Mouse (Mus musculus): ENCODE data around the gene Ascc3. TPM values are rescaled to one million over a fixed set of nuclear protein-coding genes. Genes with fewer than 3 reads are reported as not detected.

The Ascc3 gene
- total RNA-seq, 2 experiments from 2014 or later, result 26.4 to 26.6 TPM

DNA sequence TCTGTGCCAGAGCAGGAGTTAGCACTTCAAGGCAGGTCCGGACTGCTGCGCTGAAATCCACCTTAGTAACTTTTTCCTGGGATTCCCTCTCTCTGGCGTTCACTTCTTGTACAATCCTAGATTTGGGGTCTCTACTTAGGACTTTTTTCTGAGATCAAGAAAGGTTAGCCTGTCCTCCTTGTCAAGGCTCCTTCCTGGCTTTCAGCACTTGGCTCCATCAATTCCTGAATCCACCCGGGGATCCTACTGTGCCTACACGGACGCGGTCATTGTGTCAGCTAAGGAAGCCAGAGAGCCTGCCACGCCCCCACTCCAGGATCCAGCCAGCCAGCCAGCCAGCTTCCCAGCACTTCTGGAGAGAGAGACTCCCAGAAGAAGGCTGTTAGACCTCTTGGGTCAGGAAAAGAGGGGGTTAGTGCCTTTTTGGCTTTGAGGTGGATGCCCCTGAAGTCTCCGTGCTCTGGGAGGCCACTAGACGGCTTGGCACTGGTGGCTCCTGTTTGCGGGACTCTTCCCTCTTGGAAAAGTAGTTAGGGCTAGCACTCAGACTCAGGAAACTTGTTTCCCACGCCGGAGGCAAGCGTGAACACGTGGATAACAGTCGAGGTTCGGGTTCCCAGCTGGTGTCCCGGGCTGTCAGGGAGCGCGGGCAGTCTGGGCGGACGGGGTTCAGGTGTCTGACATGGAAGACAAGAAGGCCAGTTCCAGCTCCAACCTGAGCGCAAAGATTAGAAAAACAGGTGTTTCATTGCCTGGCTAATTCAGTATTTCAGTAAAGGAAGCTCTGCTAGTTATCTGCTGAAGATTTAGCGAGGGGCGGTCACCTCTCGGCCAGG lies 299.6 kb downstream of the Ascc3 start:
- Histone ChIP-seq H3K4me3 (no peak overlapping the region), H3K27ac (no peak overlapping the region)
- TF ChIP-seq CTCF (conservative IDR thresholded peaks at IDR 0.05), result no peak
- no peak for DNase-seq (ENCODE audit: low spot score in 2 of 2)

GRCm38 (mm10) chr10:50892751-50893320 lies 300.4 kb downstream of the Ascc3 start:
- H3K27ac ChIP-seq, result no peak overlapping the region
- no peak for DNase-seq (ENCODE audit: low spot score in 2 of 2)
- TF ChIP-seq CTCF (conservative IDR thresholded peaks at IDR 0.05), result no peak
- no peak overlapping the region for H3K4me3 ChIP-seq

GRCm38 (mm10) chr10:50893546-50893945 lies 301.1 kb downstream of the Ascc3 start:
- H3K27ac ChIP-seq, result no peak overlapping the region
- H3K4me3 ChIP-seq, result no peak overlapping the region
- no peak for DNase-seq (ENCODE audit: low spot score in 2 of 2)
- no peak for TF ChIP-seq CTCF (conservative IDR thresholded peaks at IDR 0.05)

GRCm38 (mm10) chr10:50894170-50894991 lies 301.9 kb downstream of the Ascc3 start, which contains the start of gene Sim1:
Gene Sim1 (plus strand): TSS chr10:50894754.
- no peak within 1 kb of the TSS for H3K27ac ChIP-seq
- H3K4me3 ChIP-seq, result peak within 1 kb of the TSS; percentile 37
- DNase-seq (ENCODE audit: low spot score in 2 of 2), result peak in 1 of 2 experiments; percentile 21
- no peak for TF ChIP-seq CTCF (conservative IDR thresholded peaks at IDR 0.05)

- DNase-seq (ENCODE audit: low spot score in 2 of 2), result no peak
- Histone ChIP-seq H3K27ac (no peak overlapping the region), H3K4me3 (no peak overlapping the region)
- no peak for TF ChIP-seq CTCF (conservative IDR thresholded peaks at IDR 0.05)
Measured at GRCm38 (mm10) chr10:50895091-50895790, 302.8 kb downstream of the Ascc3 start.

DNA sequence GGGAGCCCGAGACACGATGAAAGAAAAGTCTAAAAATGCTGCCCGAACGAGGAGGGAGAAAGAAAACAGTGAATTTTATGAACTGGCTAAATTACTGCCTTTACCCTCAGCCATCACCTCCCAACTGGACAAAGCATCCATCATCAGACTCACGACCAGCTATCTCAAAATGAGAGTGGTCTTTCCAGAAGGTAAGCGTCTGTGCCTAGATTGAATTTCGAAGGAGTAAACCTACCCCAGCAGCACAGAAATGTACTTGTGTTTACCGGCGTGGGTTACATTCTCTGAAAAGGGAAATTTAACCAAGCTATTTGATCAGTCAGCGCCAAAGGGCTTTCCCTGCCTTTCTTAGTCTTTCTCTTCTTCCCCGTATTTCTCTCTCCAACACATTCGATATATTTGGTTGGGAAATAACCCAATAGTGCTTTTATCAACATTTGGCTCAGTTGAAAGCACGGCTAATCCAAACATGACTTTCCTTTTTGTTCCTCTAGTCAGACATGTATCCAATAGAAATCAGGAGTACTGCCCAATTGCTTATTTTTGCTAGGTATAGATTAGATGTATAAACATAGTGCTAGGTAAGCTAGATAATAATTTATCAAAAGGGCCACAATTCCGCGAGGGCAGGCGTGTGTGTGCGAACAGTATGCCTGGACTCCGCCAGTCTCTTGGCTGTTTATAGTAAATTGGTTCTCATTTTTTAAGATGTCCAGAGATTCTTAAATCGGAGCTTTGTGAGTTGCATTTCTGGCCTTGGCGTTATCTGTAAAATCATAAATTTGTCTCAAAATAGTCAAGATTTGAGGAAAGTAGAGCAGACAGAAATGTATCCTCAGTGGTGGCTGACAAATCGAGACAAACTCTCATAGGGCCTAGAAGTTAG lies 303.7 kb downstream of the Ascc3 start:
- Histone ChIP-seq H3K4me3 (no peak overlapping the region), H3K27ac (no peak overlapping the region)
- no peak for DNase-seq (ENCODE audit: low spot score in 2 of 2)
- no peak for TF ChIP-seq CTCF (conservative IDR thresholded peaks at IDR 0.05)

GRCm38 (mm10) chr10:50896767-50897390 lies 304.4 kb downstream of the Ascc3 start:
- H3K4me3 ChIP-seq, result no peak overlapping the region
- no peak for DNase-seq (ENCODE audit: low spot score in 2 of 2)
- TF ChIP-seq CTCF (conservative IDR thresholded peaks at IDR 0.05), result no peak
- H3K27ac ChIP-seq, result no peak overlapping the region

DNA sequence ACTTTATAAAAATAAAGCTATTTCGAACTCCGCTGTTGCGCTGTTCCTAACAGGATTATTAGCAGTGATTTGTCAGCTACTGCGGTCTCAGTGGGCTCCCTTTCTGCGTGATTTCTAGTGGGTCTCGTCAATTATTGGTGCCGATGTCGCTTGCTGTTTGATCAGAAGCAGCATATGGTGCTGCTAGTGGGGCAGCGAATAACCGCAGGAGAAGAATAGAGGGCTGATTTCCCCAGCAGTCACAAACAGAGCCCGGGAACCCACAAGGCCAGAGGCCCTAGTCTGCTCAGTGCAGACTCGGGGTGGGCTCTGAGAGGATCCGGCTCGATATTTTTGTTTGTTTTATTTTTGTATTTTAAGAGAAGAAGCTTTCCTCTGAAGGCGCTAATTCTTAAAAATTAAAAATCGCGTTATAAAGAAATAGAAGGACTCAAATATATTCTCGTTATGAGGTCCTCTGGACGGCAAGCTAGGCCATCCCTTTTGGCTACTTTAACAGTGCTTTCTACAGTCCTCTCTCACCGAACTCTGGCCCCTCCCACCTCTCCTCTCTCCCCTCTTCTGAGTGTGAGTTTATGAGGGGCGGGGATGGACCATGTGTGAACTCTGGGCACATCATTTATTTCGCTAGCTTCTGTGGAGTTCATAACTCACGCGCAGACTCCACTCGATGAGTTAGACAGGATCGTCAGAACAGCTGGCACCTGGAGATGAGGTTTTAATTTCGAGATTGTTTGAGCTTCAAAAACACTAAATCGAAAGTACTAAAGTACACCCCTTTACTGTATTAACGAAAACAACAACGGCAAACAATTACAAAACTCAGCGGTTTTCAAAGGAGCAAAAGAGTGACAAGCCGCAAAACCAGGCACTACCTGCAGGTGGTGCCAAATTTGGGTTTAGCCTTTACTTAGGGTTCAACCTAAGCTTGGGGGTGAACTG lies 305.3 kb downstream of the Ascc3 start:
- H3K4me3 ChIP-seq, result no peak overlapping the region
- peak; percentile 63 for TF ChIP-seq CTCF (conservative IDR thresholded peaks at IDR 0.05)
- no peak overlapping the region for H3K27ac ChIP-seq
- DNase-seq (ENCODE audit: low spot score in 2 of 2), result no peak

- Histone ChIP-seq H3K27ac (no peak overlapping the region), H3K4me3 (no peak overlapping the region)
- no peak for TF ChIP-seq CTCF (conservative IDR thresholded peaks at IDR 0.05)
- no peak for DNase-seq (ENCODE audit: low spot score in 2 of 2)
Measured at GRCm38 (mm10) chr10:50898621-50899020, 306.2 kb downstream of the Ascc3 start.
